Mouse (Mus musculus) kidney, adult 18-20 months (tissue): Measurements from ENCODE around the gene Tbxa2r.
A peak's percentile ranks its signal among the peaks of the same experiment; 100 is the strongest.

ENCODE experiments used
- DNase-seq: peaks from one replicate; pipeline ENCODE4 v3.0.0; 2021

Tbxa2r gene

GRCm38 (mm10) chr10:81376561-81377361 is 48.2 kb downstream of the Tbxa2r start:
- no peak for DNase-seq

- no peak for DNase-seq
Measured at GRCm38 (mm10) chr10:81377362-81377664, 48.8 kb downstream of the Tbxa2r start.

GRCm38 (mm10) chr10:81377793-81378552 is 49.4 kb downstream of the Tbxa2r start, which contains the start of gene Fzr1:
Gene Fzr1, minus strand, starts transcription at chr10:81378516.
- DNase-seq: no peak

- peak; percentile 100 for DNase-seq
Measured at GRCm38 (mm10) chr10:81378553-81379182, 50.1 kb downstream of the Tbxa2r start.

DNA sequence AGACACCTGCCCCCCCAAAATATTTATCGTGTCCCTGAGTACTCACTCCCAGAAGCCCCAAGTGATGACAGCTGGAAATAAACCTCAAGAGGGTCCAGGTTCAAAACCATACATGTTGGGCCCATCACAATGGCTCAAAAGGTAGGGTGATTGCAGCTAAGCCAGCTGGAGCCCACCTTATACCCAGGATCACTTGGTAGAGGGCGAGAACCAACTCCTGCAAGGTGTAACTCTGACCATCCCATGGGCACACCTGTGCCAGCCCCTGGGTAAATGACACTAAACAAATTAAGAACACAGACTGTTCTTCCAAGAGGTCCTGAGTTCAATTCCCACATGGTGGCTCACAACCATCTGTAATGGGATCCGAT is 50.6 kb downstream of the Tbxa2r start:
- no peak for DNase-seq

GRCm38 (mm10) chr10:81379809-81380378 is 51.4 kb downstream of the Tbxa2r start:
- no peak for DNase-seq

GRCm38 (mm10) chr10:81382039-81382438 is 53.5 kb downstream of the Tbxa2r start:
- DNase-seq: no peak

GRCm38 (mm10) chr10:81383802-81384604 is 55.5 kb downstream of the Tbxa2r start, which contains the start of the genes Dohh and Gm48551:
Gene Dohh, plus strand, starts transcription at chr10:81384428.
Gene Gm48551, plus strand, starts transcription at chr10:81384466.
- DNase-seq: peak; percentile 99

DNA sequence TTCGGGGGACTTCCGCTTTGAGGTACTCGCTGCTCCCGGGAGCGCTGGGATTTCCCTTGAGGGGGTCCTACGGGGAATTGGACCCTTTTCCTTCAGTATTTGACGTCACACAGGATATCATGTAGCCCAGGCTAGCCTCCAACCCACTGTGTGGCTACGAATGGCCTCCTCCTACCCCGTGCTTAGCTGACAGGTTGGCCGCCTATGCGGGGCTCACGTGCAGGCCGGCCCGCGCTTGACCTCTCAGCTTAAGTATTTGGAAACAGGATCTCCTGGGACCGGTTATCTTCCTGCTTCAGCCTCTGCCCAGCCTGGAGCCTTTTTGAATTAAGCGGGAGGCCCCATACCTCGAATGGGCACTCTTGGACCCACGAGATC is 56.1 kb downstream of the Tbxa2r start:
- DNase-seq: peak; percentile 25
